Mouse (Mus musculus): ENCODE measurements around the gene Olfr556. TPM values are rescaled to one million over a fixed set of nuclear protein-coding genes. Genes with fewer than 3 reads are reported as not detected.

Olfr556 gene
- polyA plus RNA-seq, 1 experiment from 2014 or later: not detected

Other genes starting within 250 kb of the Olfr556 start
- gene Rrm1, start 223.2 kb upstream of the Olfr556 start, polyA plus RNA-seq (2014; fragmentation: Nextera tagmentation; extraction: Ambion mirVana): 158 and 169 TPM in 2 replicates
- 0.77 and 0.96 TPM in 2 replicates for gene Olfr543, start 183.2 kb upstream of the Olfr556 start, polyA plus RNA-seq (2014; fragmentation: Nextera tagmentation; extraction: Ambion mirVana)
- 0.12 TPM in 1 of 2 replicates, not detected in the other for gene Olfr544, start 176.6 kb upstream of the Olfr556 start, polyA plus RNA-seq (2014; fragmentation: Nextera tagmentation; extraction: Ambion mirVana)
- gene Olfr545, start 165.3 kb upstream of the Olfr556 start, polyA plus RNA-seq (2014; fragmentation: Nextera tagmentation; extraction: Ambion mirVana): 0.05 TPM in 1 of 2 replicates, not detected in the other
- not detected in 2 replicates for gene Olfr547, start 130.2 kb upstream of the Olfr556 start, polyA plus RNA-seq (2014; fragmentation: Nextera tagmentation; extraction: Ambion mirVana)
- gene Olfr548-ps1, start 124.0 kb upstream of the Olfr556 start, polyA plus RNA-seq (2014; fragmentation: Nextera tagmentation; extraction: Ambion mirVana): not detected in 2 replicates
- gene Olfr549, start 115.0 kb upstream of the Olfr556 start, polyA plus RNA-seq (2014; fragmentation: Nextera tagmentation; extraction: Ambion mirVana): not detected in 2 replicates
- gene Trim21, start 99.4 kb upstream of the Olfr556 start, polyA plus RNA-seq (2014; fragmentation: Nextera tagmentation; extraction: Ambion mirVana): 0.81 and 1.2 TPM in 2 replicates
- gene Olfr550, start 93.5 kb upstream of the Olfr556 start, polyA plus RNA-seq (2014; fragmentation: Nextera tagmentation; extraction: Ambion mirVana): not detected in 2 replicates
- gene Olfr551, start 73.0 kb upstream of the Olfr556 start, polyA plus RNA-seq (2014; fragmentation: Nextera tagmentation; extraction: Ambion mirVana): not detected in 2 replicates
- gene Olfr552, start 67.1 kb upstream of the Olfr556 start, polyA plus RNA-seq (2014; fragmentation: Nextera tagmentation; extraction: Ambion mirVana): not detected in 2 replicates
- gene Olfr553, start 46.7 kb upstream of the Olfr556 start, polyA plus RNA-seq (2014; fragmentation: Nextera tagmentation; extraction: Ambion mirVana): not detected in 2 replicates
- gene Olfr554, start 26.5 kb upstream of the Olfr556 start, polyA plus RNA-seq (2014; fragmentation: Nextera tagmentation; extraction: Ambion mirVana): not detected in 2 replicates
- gene Olfr555, start 6.1 kb upstream of the Olfr556 start, polyA plus RNA-seq (2014; fragmentation: Nextera tagmentation; extraction: Ambion mirVana): not detected in 2 replicates
- 13.5 and 14.2 TPM in 2 replicates for gene Trim68, start 22.4 kb downstream of the Olfr556 start, polyA plus RNA-seq (2014; fragmentation: Nextera tagmentation; extraction: Ambion mirVana)
- gene Olfr557, start 31.0 kb downstream of the Olfr556 start, polyA plus RNA-seq (2014; fragmentation: Nextera tagmentation; extraction: Ambion mirVana): not detected in 2 replicates
- 0.11 TPM in 1 of 2 replicates, not detected in the other for gene Olfr558, start 37.3 kb downstream of the Olfr556 start, polyA plus RNA-seq (2014; fragmentation: Nextera tagmentation; extraction: Ambion mirVana)
- gene Olfr33, start 54.2 kb downstream of the Olfr556 start, polyA plus RNA-seq (2014; fragmentation: Nextera tagmentation; extraction: Ambion mirVana): not detected in 2 replicates
- gene Olfr559, start 62.6 kb downstream of the Olfr556 start, polyA plus RNA-seq (2014; fragmentation: Nextera tagmentation; extraction: Ambion mirVana): not detected in 2 replicates
- gene Olfr560, start 94.5 kb downstream of the Olfr556 start, polyA plus RNA-seq (2014; fragmentation: Nextera tagmentation; extraction: Ambion mirVana): 0.15 TPM in 1 of 2 replicates, not detected in the other
- 0.31 and 0.39 TPM in 2 replicates for gene Olfr78, start 94.6 kb downstream of the Olfr556 start, polyA plus RNA-seq (2014; fragmentation: Nextera tagmentation; extraction: Ambion mirVana)
- gene Olfr561, start 106.3 kb downstream of the Olfr556 start, polyA plus RNA-seq (2014; fragmentation: Nextera tagmentation; extraction: Ambion mirVana): not detected in 2 replicates
- gene Olfr564, start 138.6 kb downstream of the Olfr556 start, polyA plus RNA-seq (2014; fragmentation: Nextera tagmentation; extraction: Ambion mirVana): not detected in 2 replicates
- gene Olfr566, start 193.9 kb downstream of the Olfr556 start, polyA plus RNA-seq (2014; fragmentation: Nextera tagmentation; extraction: Ambion mirVana): not detected in 2 replicates
- gene Olfr568, start 212.2 kb downstream of the Olfr556 start, polyA plus RNA-seq (2014; fragmentation: Nextera tagmentation; extraction: Ambion mirVana): not detected in 2 replicates
- gene Olfr569, start 226.0 kb downstream of the Olfr556 start, polyA plus RNA-seq (2014; fragmentation: Nextera tagmentation; extraction: Ambion mirVana): not detected in 2 replicates
- not detected in 2 replicates for gene Olfr570, start 229.7 kb downstream of the Olfr556 start, polyA plus RNA-seq (2014; fragmentation: Nextera tagmentation; extraction: Ambion mirVana)

Measured in intestine, embryonic 14.5 days (tissue).